Mouse (Mus musculus) midbrain, embryonic 11.5 days (tissue): ENCODE measurements around the gene Mgll. TPM values are rescaled to one million over a fixed set of nuclear protein-coding genes. Genes with fewer than 3 reads are reported as not detected.

ENCODE experiments used
- ATAC-seq: fragments of 200-750 bp; cut with Nextera tagmentation; 2 replicates; pipeline ENCODE4 v1.8.0; 2017; ENCODE audit warnings: moderate TSS enrichment, moderate library complexity; ENCODE audit not compliant: low FRiP score
- DNase-seq: peaks from one replicate; pipeline ENCODE4 v3.0.0; 2015; ENCODE audit warnings: low spot score; ENCODE audit errors: missing footprints
- H3K27ac ChIP-seq: fragments of 300-500 bp; sonication (generic); 2 replicates; pipeline ENCODE4 v1.5.1; 2014; ENCODE audit warnings: low read depth, low read length
- H3K27me3 ChIP-seq: fragments of 300-500 bp; sonication (generic); 2 replicates; pipeline ENCODE4 v1.6.1; 2014; ENCODE audit warnings: mild to moderate bottlenecking, low read length, moderate library complexity, mixed read lengths; ENCODE audit not compliant: control insufficient read depth, insufficient read depth
- H3K36me3 ChIP-seq: fragments of 300-500 bp; sonication (generic); 2 replicates; pipeline ENCODE4 v1.6.1; 2014; ENCODE audit warnings: mild to moderate bottlenecking, low read length, moderate library complexity, mixed read lengths; ENCODE audit not compliant: control insufficient read depth, insufficient read depth
- H3K4me1 ChIP-seq: fragments of 300-500 bp; sonication (generic); 2 replicates; pipeline ENCODE4 v1.6.1; 2014; ENCODE audit warnings: low read length; ENCODE audit not compliant: control insufficient read depth, insufficient read depth
- H3K4me2 ChIP-seq: fragments of 300-500 bp; sonication (generic); 2 replicates; pipeline ENCODE4 v1.6.1; 2014; ENCODE audit warnings: mild to moderate bottlenecking, moderate library complexity
- H3K4me3 ChIP-seq: fragments of 300-500 bp; sonication (generic); 2 replicates; pipeline ENCODE4 v1.5.1; 2014; ENCODE audit warnings: low read depth, low read length
- H3K9ac ChIP-seq: fragments of 300-500 bp; sonication (generic); 2 replicates; pipeline ENCODE4 v1.6.1; 2014; ENCODE audit warnings: low read length
- H3K9me3 ChIP-seq: fragments of 300-500 bp; sonication (generic); 2 replicates; pipeline ENCODE4 v1.6.1; 2016; ENCODE audit warnings: low read length; ENCODE audit not compliant: control insufficient read depth
- WGBS: fragments of 180-500 bp; shearing (Covaris S2); extraction: QIAGEN DNeasy Blood & Tissue Kit; methylation state at CpG from one replicate; pipeline ENCODE4 v1.1.7; 2014; 5-methylcytosine and 5-hydroxymethylcytosine counted together
- polyA plus RNA-seq: library from polyadenylated mRNA; unstranded; fragments of >200 nt; fragmentation: Nextera tagmentation; extraction: Ambion mirVana; gene quantifications from 2 replicates; pipeline ENCODE4 v1.2.1, GENCODE M21; 2014

The Mgll gene
- polyA plus RNA-seq, 1 experiment from 2014 or later = 1.7 TPM

DNA sequence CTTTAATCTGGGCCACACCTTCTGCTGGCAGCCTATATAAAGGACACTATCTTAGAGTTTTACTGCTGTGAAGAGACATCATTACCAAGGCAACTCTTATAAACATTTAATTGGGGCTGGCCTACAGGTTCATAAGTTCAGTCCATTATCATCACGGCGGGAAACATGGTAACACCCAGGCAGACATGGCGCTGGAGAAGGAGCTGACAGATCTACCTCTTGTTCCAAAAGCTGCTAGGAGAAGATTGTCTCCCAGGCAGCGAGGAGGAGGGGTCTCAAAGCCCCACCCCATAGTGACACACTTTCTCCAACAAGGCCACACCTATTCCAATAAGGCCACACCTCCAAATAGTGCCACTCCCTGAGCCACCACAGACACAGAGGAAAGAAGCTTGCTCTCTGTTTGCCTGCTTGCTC lies 58.8 kb downstream of the Mgll start:
- DNase-seq (no peak), ATAC-seq (no peak)
- Histone ChIP-seq H3K4me3 (no peak overlapping the region), H3K27me3 (no peaks in the 10 kb centered on the region), H3K9ac (no peak overlapping the region), H3K36me3 (no peaks in the 10 kb centered on the region), H3K4me1 (peaks cover 3% of the 10 kb centered on the region; the same call in 1 of the 2 replicates), H3K4me2 (no peak overlapping the region), H3K9me3 (no peaks in the 10 kb centered on the region), H3K27ac (no peak overlapping the region)
- WGBS = 46% methylated on average over 4 of the region's 4 CpGs

GRCm38 (mm10) chr6:88784691-88785173 lies 60.5 kb downstream of the Mgll start:
- no peak overlapping the region for H3K27ac ChIP-seq
- DNase-seq (no peak), ATAC-seq (no peak)
- no peaks in the 10 kb centered on the region for H3K36me3 ChIP-seq
- H3K27me3 ChIP-seq = no peaks in the 10 kb centered on the region
- 78% methylated on average over 7 of the region's 7 CpGs for WGBS
- no peaks in the 10 kb centered on the region for H3K4me1 ChIP-seq
- H3K4me3 ChIP-seq = no peak overlapping the region
- no peaks in the 10 kb centered on the region for H3K9me3 ChIP-seq
- no peak overlapping the region for H3K9ac ChIP-seq
- no peak overlapping the region for H3K4me2 ChIP-seq

- Histone ChIP-seq H3K27ac (no peak overlapping the region), H3K4me1 (no peaks in the 10 kb centered on the region), H3K9ac (no peak overlapping the region), H3K4me2 (no peak overlapping the region), H3K9me3 (no peaks in the 10 kb centered on the region), H3K36me3 (no peaks in the 10 kb centered on the region), H3K4me3 (no peak overlapping the region), H3K27me3 (no peaks in the 10 kb centered on the region)
- DNase-seq = no peak
- 90% methylated on average over 5 of the region's 5 CpGs for WGBS
- no peak for ATAC-seq
Measured at GRCm38 (mm10) chr6:88785331-88785730, 61.1 kb downstream of the Mgll start.

GRCm38 (mm10) chr6:88785781-88786542 lies 61.8 kb downstream of the Mgll start:
- 82% methylated on average over 10 of the region's 10 CpGs for WGBS
- Histone ChIP-seq H3K4me2 (no peak overlapping the region), H3K4me3 (no peak overlapping the region), H3K4me1 (no peaks in the 10 kb centered on the region), H3K27ac (no peak overlapping the region), H3K27me3 (no peaks in the 10 kb centered on the region), H3K9ac (no peak overlapping the region), H3K36me3 (no peaks in the 10 kb centered on the region), H3K9me3 (no peaks in the 10 kb centered on the region)
- DNase-seq (no peak), ATAC-seq (no peak)

GRCm38 (mm10) chr6:88786732-88787445 lies 62.7 kb downstream of the Mgll start:
- H3K4me2 ChIP-seq = no peak overlapping the region
- H3K9me3 ChIP-seq = no peaks in the 10 kb centered on the region
- WGBS = 88% methylated on average over 15 of the region's 15 CpGs
- no peak overlapping the region for H3K27ac ChIP-seq
- DNase-seq = no peak
- no peaks in the 10 kb centered on the region for H3K27me3 ChIP-seq
- no peaks in the 10 kb centered on the region; the same call in 1 of the 2 replicates for H3K4me1 ChIP-seq
- no peak for ATAC-seq
- no peaks in the 10 kb centered on the region for H3K36me3 ChIP-seq
- H3K9ac ChIP-seq = no peak overlapping the region
- H3K4me3 ChIP-seq = no peak overlapping the region

DNA sequence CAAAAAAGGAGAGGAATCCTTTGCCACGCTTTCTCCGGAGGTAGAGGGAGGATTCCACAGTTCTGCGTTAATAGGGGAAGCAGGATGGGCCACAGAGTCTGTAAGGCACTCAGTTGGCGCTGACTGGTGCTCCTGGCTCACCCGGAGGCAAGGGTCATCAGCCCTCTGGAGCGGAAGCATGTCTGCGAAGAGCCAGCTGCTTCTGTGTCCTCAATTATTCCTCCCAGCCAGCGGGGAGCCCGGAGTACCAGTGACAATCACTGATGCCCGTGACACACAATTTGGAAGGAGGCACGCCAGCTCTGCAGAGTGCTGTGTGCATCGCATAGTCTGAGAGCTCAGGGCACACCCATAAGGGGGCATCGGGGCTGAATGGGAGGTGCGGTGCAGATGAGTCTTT lies 63.3 kb downstream of the Mgll start:
- no peak overlapping the region for H3K4me2 ChIP-seq
- H3K4me3 ChIP-seq = no peak overlapping the region
- WGBS = 72% methylated on average over 14 of the region's 14 CpGs
- H3K4me1 ChIP-seq = no peaks in the 10 kb centered on the region; the same call in 1 of the 2 replicates
- H3K27me3 ChIP-seq = no peaks in the 10 kb centered on the region
- H3K27ac ChIP-seq = no peak overlapping the region
- H3K36me3 ChIP-seq = no peaks in the 10 kb centered on the region
- no peaks in the 10 kb centered on the region for H3K9me3 ChIP-seq
- no peak overlapping the region for H3K9ac ChIP-seq
- DNase-seq (no peak), ATAC-seq (no peak)

GRCm38 (mm10) chr6:88788219-88788618 lies 64.0 kb downstream of the Mgll start:
- Histone ChIP-seq H3K4me2 (no peak overlapping the region), H3K9ac (no peak overlapping the region), H3K9me3 (no peaks in the 10 kb centered on the region), H3K27me3 (no peaks in the 10 kb centered on the region), H3K27ac (no peak overlapping the region), H3K36me3 (no peaks in the 10 kb centered on the region), H3K4me1 (no peaks in the 10 kb centered on the region; the same call in 1 of the 2 replicates), H3K4me3 (no peak overlapping the region)
- no peak for DNase-seq
- WGBS = 77% methylated on average over 11 of the region's 11 CpGs
- no peak for ATAC-seq

GRCm38 (mm10) chr6:88791299-88791698 lies 67.1 kb downstream of the Mgll start:
- no peak overlapping the region for H3K4me3 ChIP-seq
- no peak for DNase-seq
- H3K27ac ChIP-seq = no peak overlapping the region
- H3K27me3 ChIP-seq = no peaks in the 10 kb centered on the region
- H3K36me3 ChIP-seq = no peaks in the 10 kb centered on the region
- H3K9ac ChIP-seq = no peak overlapping the region
- no peaks in the 10 kb centered on the region for H3K9me3 ChIP-seq
- 64% methylated on average over 9 of the region's 9 CpGs for WGBS
- H3K4me1 ChIP-seq = no peaks in the 10 kb centered on the region; the same call in 1 of the 2 replicates
- no peak for ATAC-seq
- no peak overlapping the region for H3K4me2 ChIP-seq

- Histone ChIP-seq H3K27me3 (no peaks in the 10 kb centered on the region), H3K36me3 (no peaks in the 10 kb centered on the region), H3K4me3 (no peak overlapping the region), H3K4me2 (no peak overlapping the region), H3K27ac (no peak overlapping the region), H3K4me1 (no peaks in the 10 kb centered on the region; the same call in 1 of the 2 replicates), H3K9me3 (no peaks in the 10 kb centered on the region), H3K9ac (no peak overlapping the region)
- WGBS = 31% methylated on average over 7 of the region's 7 CpGs
- DNase-seq (no peak), ATAC-seq (no peak)
Measured at GRCm38 (mm10) chr6:88792147-88792691, 68.0 kb downstream of the Mgll start.
